ENCODE assay signal across 8 mouse cellular contexts in the genomic region with DNA sequence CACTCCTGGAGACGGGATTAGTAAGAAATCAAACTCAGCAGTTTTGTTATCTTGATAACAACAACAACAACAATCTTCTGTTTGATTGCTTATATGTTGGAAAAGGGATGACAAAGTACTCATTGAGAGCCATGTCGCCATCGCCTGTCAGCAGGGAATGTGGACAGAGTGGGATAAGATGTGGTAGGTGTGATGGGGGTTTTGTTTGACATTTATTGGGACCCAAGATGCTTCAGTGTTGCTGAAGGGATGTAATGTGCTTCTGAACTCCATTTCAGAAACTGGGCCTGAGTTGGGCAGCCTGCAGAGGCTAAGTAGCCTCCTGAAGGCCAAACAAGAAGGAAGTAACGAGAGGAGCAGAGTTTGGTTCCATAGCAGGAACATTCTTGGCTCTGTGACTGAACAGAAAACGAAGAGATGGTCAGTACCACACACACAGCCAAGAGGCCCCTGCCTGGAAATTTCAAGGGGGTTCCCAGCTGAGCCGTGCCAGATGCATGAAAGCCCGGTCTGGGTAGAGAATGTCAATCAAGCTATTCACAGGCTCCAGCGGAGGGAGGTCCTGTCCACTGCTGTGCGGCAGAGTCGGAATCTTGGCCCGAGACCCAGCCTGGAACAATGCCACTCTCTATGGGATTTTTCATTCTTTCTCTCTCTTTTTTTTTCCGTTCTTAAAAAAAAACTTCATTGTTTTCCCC. TPM values are rescaled to one million over a fixed set of nuclear protein-coding genes. Genes with fewer than 3 reads are reported as not detected.
DNase-seq lines count a peak whose midpoint lies in the region; ATAC-seq lines count a peak whose summit lies in the region.

No protein-coding gene starts in this region.

- H3K36me3 ChIP-seq in forebrain, embryonic 16.5 days (ENCODE audit: control insufficient read depth, insufficient read depth) = no peaks in the 10 kb centered on the region
- H3K36me3 ChIP-seq in hindbrain, embryonic 11.5 days (ENCODE audit: control insufficient read depth, insufficient read depth, low read length) = no peaks in the 10 kb centered on the region
- no peaks in the 10 kb centered on the region for H3K36me3 ChIP-seq in limb, embryonic 15.5 days

- ATAC-seq in frontal cortex, adult (ENCODE audit: low TSS enrichment) = peak; percentile 51; the same call in 1 of the 2 replicates
- peak; percentile 99 for ATAC-seq in forebrain, embryonic 16.5 days
- peak; percentile 90 for ATAC-seq in hindbrain, embryonic 11.5 days (ENCODE audit: low FRiP score)
- peak; percentile 87 for ATAC-seq in limb, embryonic 15.5 days (ENCODE audit: insufficient number of reproducible peaks, low FRiP score, low TSS enrichment, low read depth)
- ATAC-seq in megakaryocyte, adult 5-6 weeks (ENCODE audit: poor library complexity, severe bottlenecking) = no peak

- no peak overlapping the region for H3K4me3 ChIP-seq in forebrain, embryonic 16.5 days (replicated peaks; ENCODE audit: low read length)
- H3K4me3 ChIP-seq in hindbrain, embryonic 11.5 days (ENCODE audit: low read depth, low read length) = no peak overlapping the region
- no peak overlapping the region for H3K4me3 ChIP-seq in limb, embryonic 15.5 days

- H3K27me3 ChIP-seq in forebrain, embryonic 16.5 days (replicated peaks; ENCODE audit: control insufficient read depth, insufficient read depth, low read length) = no peaks in the 10 kb centered on the region
- H3K27me3 ChIP-seq in hindbrain, embryonic 11.5 days (ENCODE audit: control insufficient read depth, insufficient read depth, low read length) = no peaks in the 10 kb centered on the region
- no peaks in the 10 kb centered on the region for H3K27me3 ChIP-seq in limb, embryonic 15.5 days

- no peak for DNase-seq in frontal cortex, postnatal 25 days (ENCODE audit: low spot score in 2 of 2)
- DNase-seq in cerebellum, adult 18-20 months = peak; percentile 50 to 67
- DNase-seq in hindbrain, embryonic 11.5 days (ENCODE audit: low spot score) = peak; percentile 57
- peak; percentile 57 for DNase-seq in retina, embryonic 14.5 days (ENCODE audit: low spot score)

- peaks cover 7% of the 10 kb centered on the region for H3K4me1 ChIP-seq in forebrain, embryonic 16.5 days (replicated peaks; ENCODE audit: control insufficient read depth, insufficient read depth, low read length)
- no peaks in the 10 kb centered on the region for H3K4me1 ChIP-seq in hindbrain, embryonic 11.5 days (replicated peaks; ENCODE audit: control insufficient read depth, insufficient read depth, low read length)
- peaks cover 4% of the 10 kb centered on the region; the same call in 1 of the 2 replicates for H3K4me1 ChIP-seq in limb, embryonic 15.5 days

- no peak overlapping the region for H3K9ac ChIP-seq in forebrain, embryonic 16.5 days (replicated peaks; ENCODE audit: low read depth, low read length)
- no peak overlapping the region for H3K9ac ChIP-seq in hindbrain, embryonic 11.5 days (ENCODE audit: low read depth, low read length)
- no peak overlapping the region for H3K9ac ChIP-seq in limb, embryonic 15.5 days

- no peak overlapping the region for H3K4me2 ChIP-seq in forebrain, embryonic 16.5 days (ENCODE audit: low read length)
- no peak overlapping the region for H3K4me2 ChIP-seq in hindbrain, embryonic 11.5 days (replicated peaks; ENCODE audit: low read depth, low read length)
- H3K4me2 ChIP-seq in limb, embryonic 15.5 days = no peak overlapping the region

- 12% methylated on average over 12 of the region's 12 CpGs for WGBS in forebrain, embryonic 16.5 days
- 25% methylated on average over 12 of the region's 12 CpGs for WGBS in hindbrain, embryonic 11.5 days
- WGBS in limb, embryonic 15.5 days = 40% methylated on average over 12 of the region's 12 CpGs

- no peak overlapping the region for H3K27ac ChIP-seq in forebrain, embryonic 16.5 days (ENCODE audit: low read length)
- no peak overlapping the region; the same call in 1 of the 2 replicates for H3K27ac ChIP-seq in hindbrain, embryonic 11.5 days (ENCODE audit: low read depth, low read length)
- H3K27ac ChIP-seq in limb, embryonic 15.5 days = peak overlapping the region; percentile 38; the same call in 1 of the 2 replicates

- H3K9me3 ChIP-seq in forebrain, embryonic 16.5 days (ENCODE audit: control insufficient read depth, low read length) = no peaks in the 10 kb centered on the region
- no peaks in the 10 kb centered on the region for H3K9me3 ChIP-seq in hindbrain, embryonic 11.5 days (ENCODE audit: control insufficient read depth, low read length)
- no peaks in the 10 kb centered on the region for H3K9me3 ChIP-seq in limb, embryonic 15.5 days

RNA-seq across cellular contexts. Expression of gene Aig1, which starts 48.0 kb away (rescaled TPM):
- 72.1 and 78.0 TPM in 2 replicates for polyA plus RNA-seq in forebrain, embryonic 16.5 days (2015; fragmentation: Nextera tagmentation; extraction: Ambion mirVana)
- polyA plus RNA-seq in hindbrain, embryonic 11.5 days (2014; fragmentation: Nextera tagmentation; extraction: Ambion mirVana) = 37.5 and 38.5 TPM in 2 replicates
- polyA plus RNA-seq in limb, embryonic 15.5 days (2015; fragmentation: Nextera tagmentation; extraction: Ambion mirVana) = 27.6 and 33.8 TPM in 2 replicates
- total RNA-seq in megakaryocyte, adult 5-6 weeks (2015) = 6.0 and 7.3 TPM in 2 replicates
- total RNA-seq in megakaryocyte, adult 5-6 weeks (2017) = 3.5 and 4.7 TPM in 2 replicates

RNA-seq across cellular contexts. Expression of gene Hivep2, which starts 49.1 kb away (rescaled TPM):
- polyA plus RNA-seq in forebrain, embryonic 16.5 days (2015; fragmentation: Nextera tagmentation; extraction: Ambion mirVana) = 31.0 and 36.3 TPM in 2 replicates
- polyA plus RNA-seq in hindbrain, embryonic 11.5 days (2014; fragmentation: Nextera tagmentation; extraction: Ambion mirVana) = 6.2 and 8.9 TPM in 2 replicates
- 7.9 and 9.1 TPM in 2 replicates for polyA plus RNA-seq in limb, embryonic 15.5 days (2015; fragmentation: Nextera tagmentation; extraction: Ambion mirVana)
- total RNA-seq in megakaryocyte, adult 5-6 weeks (2015) = 3.4 and 5.2 TPM in 2 replicates
- total RNA-seq in megakaryocyte, adult 5-6 weeks (2017) = 1.7 and 2.0 TPM in 2 replicates

Comparison
In these comparisons a context has a peak if more than half of its experiments do, and no peak if none do; other contexts are left out.
1. DNase-seq: peak in cerebellum, adult 18-20 months (2 of 2), hindbrain, embryonic 11.5 days (single experiment) and retina, embryonic 14.5 days (single experiment); none in frontal cortex, postnatal 25 days (0 of 2).